Mouse (Mus musculus) hindbrain, embryonic 12.5 days (tissue): ENCODE data around the gene Car8. TPM values are rescaled to one million over a fixed set of nuclear protein-coding genes. Genes with fewer than 3 reads are reported as not detected.
"Not testable (repeated sequence)": the region's sequence is repeated elsewhere in the genome, so short reads cannot be mapped to it uniquely, and the experiment has no call there.

Experiments used
- ATAC-seq: fragments of 200-750 bp; cut with Nextera tagmentation; 2 replicates; pipeline ENCODE4 v1.8.0; 2017; ENCODE audit warnings: moderate TSS enrichment; ENCODE audit not compliant: low FRiP score
- H3K27ac ChIP-seq: fragments of 300-500 bp; sonication (generic); 2 replicates; pipeline ENCODE4 v1.5.1; 2016; ENCODE audit warnings: mild to moderate bottlenecking
- H3K27me3 ChIP-seq: fragments of 300-500 bp; sonication (generic); 2 replicates; pipeline ENCODE4 v1.6.1; 2016; ENCODE audit warnings: mild to moderate bottlenecking
- H3K36me3 ChIP-seq: fragments of 300-500 bp; sonication (generic); 2 replicates; pipeline ENCODE4 v1.6.1; 2016; ENCODE audit warnings: mild to moderate bottlenecking
- H3K4me1 ChIP-seq: fragments of 300-500 bp; sonication (generic); 2 replicates; pipeline ENCODE4 v1.6.1; 2016
- H3K4me2 ChIP-seq: fragments of 300-500 bp; sonication (generic); replicated peaks from 2 replicates; pipeline ENCODE4 v1.6.1; 2016; ENCODE audit warnings: mild to moderate bottlenecking
- H3K4me3 ChIP-seq: fragments of 300-500 bp; sonication (generic); 2 replicates; pipeline ENCODE4 v1.5.1; 2016; ENCODE audit warnings: mild to moderate bottlenecking
- H3K9ac ChIP-seq: fragments of 300-500 bp; sonication (generic); 2 replicates; pipeline ENCODE4 v1.6.1; 2016; ENCODE audit warnings: mild to moderate bottlenecking, moderate library complexity
- H3K9me3 ChIP-seq: fragments of 300-500 bp; sonication (generic); replicated peaks from 2 replicates; pipeline ENCODE4 v1.6.1; 2016; ENCODE audit warnings: mild to moderate bottlenecking
- WGBS: fragments of 180-500 bp; shearing (Covaris S2); methylation state at CpG from one replicate; pipeline ENCODE4 v1.1.7; 2016; 5-methylcytosine and 5-hydroxymethylcytosine counted together
- polyA plus RNA-seq: library from polyadenylated mRNA; unstranded; fragments of >200 nt; fragmentation: Nextera tagmentation; extraction: Ambion mirVana; gene quantifications from 2 replicates; pipeline ENCODE4 v1.2.1, GENCODE M21; 2016

Gene Car8
- polyA plus RNA-seq, 1 experiment from 2014 or later: 1.7 TPM

- H3K4me1 ChIP-seq: no peaks in the 10 kb centered on the region
- H3K4me2 ChIP-seq: no peak overlapping the region
- H3K9me3 ChIP-seq: no peaks in the 10 kb centered on the region
- H3K9ac ChIP-seq: no peak overlapping the region
- no peak for ATAC-seq
- no peaks in the 10 kb centered on the region for H3K27me3 ChIP-seq
- 80% methylated on average over 4 of the region's 4 CpGs for WGBS
- H3K4me3 ChIP-seq: no peak overlapping the region
- no peak overlapping the region for H3K27ac ChIP-seq
- no peaks in the 10 kb centered on the region for H3K36me3 ChIP-seq
These were observed 48.4 kb downstream of the Car8 start for GRCm38 (mm10) chr4:8190441-8190840.

- H3K4me2 ChIP-seq: no peak overlapping the region
- H3K4me3 ChIP-seq: no peak overlapping the region
- no peak overlapping the region for H3K9ac ChIP-seq
- H3K9me3 ChIP-seq: no peaks in the 10 kb centered on the region
- 72% methylated on average over 8 of the region's 8 CpGs for WGBS
- no peaks in the 10 kb centered on the region for H3K27me3 ChIP-seq
- H3K27ac ChIP-seq: no peak overlapping the region
- no peak for ATAC-seq
- no peaks in the 10 kb centered on the region for H3K36me3 ChIP-seq
- no peaks in the 10 kb centered on the region for H3K4me1 ChIP-seq
These were observed 51.7 kb downstream of the Car8 start for GRCm38 (mm10) chr4:8186921-8187687.

GRCm38 (mm10) chr4:8180576-8180975 is 58.3 kb downstream of the Car8 start:
- no peak overlapping the region for H3K4me3 ChIP-seq
- H3K9ac ChIP-seq: no peak overlapping the region
- H3K4me1 ChIP-seq: no peaks in the 10 kb centered on the region
- no peak overlapping the region for H3K4me2 ChIP-seq
- H3K27ac ChIP-seq: no peak overlapping the region
- H3K9me3 ChIP-seq: no peaks in the 10 kb centered on the region
- H3K27me3 ChIP-seq: no peaks in the 10 kb centered on the region
- ATAC-seq: no peak
- H3K36me3 ChIP-seq: no peaks in the 10 kb centered on the region
- 81% methylated on average over 4 of the region's 4 CpGs for WGBS

DNA sequence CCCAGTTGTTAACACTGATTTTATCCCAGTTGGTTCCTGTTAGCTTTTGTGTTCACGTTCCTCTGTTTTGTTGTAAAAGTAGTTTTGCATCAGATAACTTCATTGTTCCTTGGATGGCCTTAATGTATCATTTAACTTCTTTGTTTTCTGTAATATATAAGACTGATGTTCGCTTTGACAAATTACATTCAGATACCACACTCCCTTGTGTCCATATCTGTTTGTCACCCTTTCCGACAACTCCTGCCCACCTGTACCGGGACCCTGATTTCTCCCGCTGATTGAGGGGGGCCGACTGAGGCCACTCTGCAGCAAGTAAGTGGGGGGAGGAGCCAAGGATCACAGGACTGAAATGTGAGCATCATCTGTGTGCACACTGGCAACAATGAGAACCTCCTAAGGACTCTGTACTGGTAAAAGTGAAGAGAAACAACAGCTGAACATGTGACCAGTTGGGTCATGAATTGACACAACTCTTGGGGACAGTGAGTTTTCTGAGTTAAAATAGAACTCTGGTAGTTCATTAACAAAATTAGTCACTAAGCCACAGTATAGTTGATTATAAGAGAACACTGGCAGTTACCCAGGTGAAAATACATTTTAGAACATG is 84.1 kb downstream of the Car8 start:
- Histone ChIP-seq H3K4me1 (no peaks in the 10 kb centered on the region), H3K36me3 (no peaks in the 10 kb centered on the region), H3K9ac (no peak overlapping the region), H3K4me3 (no peak overlapping the region), H3K9me3 (no peaks in the 10 kb centered on the region), H3K4me2 (no peak overlapping the region), H3K27me3 (no peaks in the 10 kb centered on the region), H3K27ac (no peak overlapping the region)
- ATAC-seq: no peak
- 76% methylated on average over 6 of the region's 6 CpGs for WGBS

DNA sequence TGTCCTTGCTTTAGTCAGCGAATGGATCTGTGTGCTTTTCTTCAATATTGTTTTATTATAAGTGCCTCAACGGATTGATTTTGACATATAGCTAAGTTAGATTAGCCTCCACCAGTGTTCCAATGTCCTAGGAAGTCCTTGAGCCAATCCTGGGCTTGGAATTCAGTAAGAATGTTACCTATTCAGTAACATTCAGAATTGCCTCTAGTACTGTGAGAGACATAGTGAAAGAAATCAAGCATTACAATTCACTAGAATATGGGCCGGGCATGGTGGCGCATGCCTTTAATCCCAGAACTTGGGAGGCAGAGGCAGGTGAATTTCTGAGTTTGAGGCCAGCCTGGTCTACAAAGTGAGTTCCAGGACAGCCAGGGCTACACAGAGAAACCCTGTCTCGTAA is 84.9 kb downstream of the Car8 start:
- WGBS: 93% methylated on average over 5 of the region's 5 CpGs
- not testable (repeated sequence) for H3K9ac ChIP-seq, H3K27ac ChIP-seq, H3K36me3 ChIP-seq, H3K9me3 ChIP-seq, H3K4me1 ChIP-seq, H3K4me2 ChIP-seq, ATAC-seq, H3K27me3 ChIP-seq, H3K4me3 ChIP-seq

DNA sequence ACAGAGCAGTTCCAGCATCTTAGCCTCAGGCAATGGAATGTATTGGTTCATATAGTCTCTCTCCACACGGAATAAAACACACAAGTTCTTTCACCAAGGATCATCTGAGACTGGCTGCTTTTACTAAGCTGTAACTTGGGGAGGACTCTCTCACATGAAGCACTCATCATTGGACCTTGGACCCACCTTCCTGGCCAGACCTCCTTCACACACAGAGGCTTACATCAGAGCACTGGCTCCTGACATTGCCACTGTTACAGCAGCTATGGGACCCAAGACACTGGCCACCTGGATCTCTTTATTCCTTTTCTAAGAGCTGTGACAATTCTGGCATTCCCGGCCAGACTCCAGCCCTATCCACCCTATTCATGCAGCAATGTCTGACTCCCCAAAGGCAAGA is 101.4 kb downstream of the Car8 start:
- Histone ChIP-seq H3K4me1 (no peaks in the 10 kb centered on the region), H3K9me3 (no peaks in the 10 kb centered on the region), H3K36me3 (no peaks in the 10 kb centered on the region), H3K4me2 (no peak overlapping the region), H3K4me3 (no peak overlapping the region), H3K27me3 (no peaks in the 10 kb centered on the region), H3K27ac (no peak overlapping the region), H3K9ac (no peak overlapping the region)
- ATAC-seq: no peak
- 89% methylated on average over 2 of the region's 2 CpGs for WGBS

DNA sequence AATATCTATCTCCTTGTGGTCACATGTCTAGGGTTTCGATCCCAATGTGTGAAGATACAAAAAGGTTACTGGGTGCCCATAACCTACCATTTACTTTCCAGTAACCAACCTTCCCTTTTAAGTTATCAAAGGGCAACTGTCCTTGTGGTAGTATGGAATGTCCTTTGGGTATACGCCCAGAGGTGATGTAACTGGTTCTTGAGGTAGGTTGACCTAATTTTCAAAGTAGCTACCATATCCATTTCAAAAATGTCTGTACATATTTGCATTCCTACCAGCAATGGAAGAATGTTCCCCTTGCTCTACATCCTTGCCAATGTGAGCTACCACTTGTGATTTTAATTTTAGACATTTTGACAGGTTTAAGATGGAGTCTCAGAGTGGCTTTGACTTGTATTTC is 106.8 kb downstream of the Car8 start:
- H3K36me3 ChIP-seq: no peaks in the 10 kb centered on the region
- no peak overlapping the region for H3K9ac ChIP-seq
- no peaks in the 10 kb centered on the region for H3K9me3 ChIP-seq
- no peaks in the 10 kb centered on the region for H3K4me1 ChIP-seq
- H3K27me3 ChIP-seq: no peaks in the 10 kb centered on the region
- no peak for ATAC-seq
- H3K4me2 ChIP-seq: no peak overlapping the region
- H3K4me3 ChIP-seq: no peak overlapping the region
- no peak overlapping the region for H3K27ac ChIP-seq
- 94% methylated on average over 2 of the region's 2 CpGs for WGBS

- WGBS: 85% methylated on average over 3 of the region's 3 CpGs
These were observed 125.3 kb downstream of the Car8 start for GRCm38 (mm10) chr4:8113558-8113957.

GRCm38 (mm10) chr4:8111891-8112290 is 127.0 kb downstream of the Car8 start:
- over 99% methylated on average over 3 of the region's 3 CpGs for WGBS
- H3K27me3 ChIP-seq: no peaks in the 10 kb centered on the region

More at GRCm38 (mm10) chr4:8113558-8113957, 125.3 kb downstream of the Car8 start:
- H3K27me3 ChIP-seq: no peaks in the 10 kb centered on the region
- no peak overlapping the region for H3K4me2 ChIP-seq
- H3K4me3 ChIP-seq: no peak overlapping the region
- no peaks in the 10 kb centered on the region for H3K4me1 ChIP-seq
- no peaks in the 10 kb centered on the region for H3K36me3 ChIP-seq
- no peak for ATAC-seq
- H3K27ac ChIP-seq: no peak overlapping the region
- H3K9ac ChIP-seq: no peak overlapping the region
- no peaks in the 10 kb centered on the region for H3K9me3 ChIP-seq

GRCm38 (mm10) chr4:8109906-8110567 is 128.8 kb downstream of the Car8 start:
- 80% methylated on average over 16 of the region's 16 CpGs for WGBS
- H3K27me3 ChIP-seq: no peaks in the 10 kb centered on the region
- no peak overlapping the region for H3K4me2 ChIP-seq
- no peaks in the 10 kb centered on the region for H3K4me1 ChIP-seq
- H3K36me3 ChIP-seq: no peaks in the 10 kb centered on the region
- H3K9me3 ChIP-seq: no peaks in the 10 kb centered on the region
- H3K9ac ChIP-seq: no peak overlapping the region
- H3K27ac ChIP-seq: no peak overlapping the region
- no peak overlapping the region for H3K4me3 ChIP-seq
- no peak for ATAC-seq

More at GRCm38 (mm10) chr4:8111891-8112290, 127.0 kb downstream of the Car8 start:
- H3K4me3 ChIP-seq: no peak overlapping the region
- H3K9me3 ChIP-seq: no peaks in the 10 kb centered on the region
- no peak overlapping the region for H3K9ac ChIP-seq
- H3K27ac ChIP-seq: no peak overlapping the region
- ATAC-seq: no peak
- H3K36me3 ChIP-seq: no peaks in the 10 kb centered on the region
- H3K4me1 ChIP-seq: no peaks in the 10 kb centered on the region
- H3K4me2 ChIP-seq: no peak overlapping the region

- no peak for ATAC-seq
- no peaks in the 10 kb centered on the region for H3K36me3 ChIP-seq
- no peak overlapping the region for H3K4me3 ChIP-seq
- WGBS: 85% methylated on average over 3 of the region's 3 CpGs
- H3K27ac ChIP-seq: no peak overlapping the region
- no peaks in the 10 kb centered on the region for H3K4me1 ChIP-seq
- no peak overlapping the region for H3K9ac ChIP-seq
- no peaks in the 10 kb centered on the region for H3K9me3 ChIP-seq
- no peaks in the 10 kb centered on the region for H3K27me3 ChIP-seq
- H3K4me2 ChIP-seq: no peak overlapping the region
These were observed 137.4 kb downstream of the Car8 start for GRCm38 (mm10) chr4:8101466-8101865.

DNA sequence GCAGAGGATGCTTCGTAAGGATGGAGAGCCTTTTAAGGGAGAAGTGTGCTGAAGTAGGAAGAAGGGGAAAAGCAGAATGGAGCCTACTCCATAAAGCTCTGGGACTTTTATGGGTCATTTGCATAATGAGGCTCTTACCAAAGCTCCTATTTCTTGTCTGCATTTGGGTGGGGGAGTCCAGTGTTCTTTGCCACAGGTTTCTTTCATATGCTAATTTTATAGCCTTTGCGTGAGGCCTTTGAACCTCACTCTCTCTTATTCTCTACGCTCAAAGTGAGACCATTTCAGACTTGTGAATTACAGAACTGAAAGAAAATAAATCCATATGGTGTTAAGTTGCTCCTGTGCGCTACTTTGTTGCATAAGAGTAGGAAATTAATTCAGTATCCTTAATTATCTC is 140.8 kb downstream of the Car8 start:
- 29% methylated on average over 4 of the region's 4 CpGs for WGBS
- Histone ChIP-seq H3K9ac (no peak overlapping the region), H3K4me2 (no peak overlapping the region), H3K9me3 (no peaks in the 10 kb centered on the region), H3K27ac (no peak overlapping the region), H3K27me3 (no peaks in the 10 kb centered on the region), H3K36me3 (no peaks in the 10 kb centered on the region), H3K4me3 (no peak overlapping the region), H3K4me1 (no peaks in the 10 kb centered on the region)
- peak; percentile 54 for ATAC-seq
